Mouse (Mus musculus) olfactory bulb, adult 2 months (tissue): Measurements from ENCODE around the gene Tle6.

Experiments
- CTCF ChIP-seq: fragments of 200-500 bp; IDR thresholded peaks from 2 replicates; pipeline ENCODE4 v1.5.1; 2012; ENCODE audit warnings: low read depth, mild to moderate bottlenecking, low read length, moderate library complexity; ENCODE audit not compliant: insufficient read depth
- POLR2A ChIP-seq: fragments of 200-500 bp; IDR thresholded peaks from 2 replicates; pipeline ENCODE4 v1.6.1; 2012; ENCODE audit warnings: mild to moderate bottlenecking, low read depth, low read length, moderate library complexity; ENCODE audit not compliant: insufficient read depth

DNA sequence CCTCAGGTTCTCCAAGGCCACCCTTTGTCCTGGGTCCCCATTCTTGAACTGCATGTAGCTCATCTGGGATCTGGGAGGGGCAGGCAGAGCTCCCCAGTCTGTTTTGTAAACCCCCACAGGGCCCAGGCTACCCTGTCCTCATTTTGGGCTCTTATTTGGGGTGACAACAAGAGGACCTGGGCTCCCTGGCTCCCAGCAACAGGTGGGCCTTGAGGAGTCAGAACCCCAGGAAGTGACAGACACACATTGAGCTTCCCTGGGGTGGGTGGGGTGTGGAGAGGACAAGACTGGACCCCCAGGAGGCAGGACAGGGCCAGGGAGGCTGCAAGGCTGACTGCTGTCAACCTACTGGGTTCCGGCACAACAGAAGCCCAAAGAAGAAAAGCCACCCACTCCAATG is 57.2 kb downstream of the Tle6 start:
- TF ChIP-seq POLR2A, result no peak
- TF ChIP-seq CTCF, result no peak
